Mouse (Mus musculus): ENCODE results near the gene Plek2. TPM values are rescaled to one million over a fixed set of nuclear protein-coding genes. Genes with fewer than 3 reads are reported as not detected.

The Plek2 gene
- 38.4 and 39.6 TPM in 2 replicates for polyA plus RNA-seq (2015; fragmentation: Nextera tagmentation; extraction: Ambion mirVana)

GRCm38 (mm10) chr12:78906707-78907162 is at the start of gene Plek2:
Gene Plek2, minus strand, starts transcription at chr12:78906964.
- ATAC-seq (ENCODE audit: low read depth), result peak; percentile 50

GRCm38 (mm10) chr12:78956405-78956804 is 49.6 kb upstream of the Plek2 start:
- Histone ChIP-seq H3K4me3 (ENCODE audit: low read depth, low read length) (no peak overlapping the region), H3K9me3 (replicated peaks; ENCODE audit: control insufficient read depth, low read length) (no peaks in the 10 kb centered on the region; the same call in 1 of the 2 replicates), H3K27ac (ENCODE audit: low read length) (no peak overlapping the region), H3K4me1 (ENCODE audit: control insufficient read depth, low read depth, low read length) (no peaks in the 10 kb centered on the region), H3K36me3 (ENCODE audit: control insufficient read depth, insufficient read depth) (no peaks in the 10 kb centered on the region), H3K4me2 (ENCODE audit: low read depth, low read length) (no peak overlapping the region), H3K27me3 (ENCODE audit: control insufficient read depth, insufficient read depth, low read depth, low read length) (no peaks in the 10 kb centered on the region), H3K9ac (ENCODE audit: low read depth, low read length) (no peak overlapping the region)
- 58% methylated on average over 4 of the region's 4 CpGs for WGBS (ENCODE audit: insufficient replicate concordance)
- ATAC-seq (ENCODE audit: low read depth), result no peak

More at GRCm38 (mm10) chr12:78906707-78907162, at the start of gene Plek2:
- H3K36me3 ChIP-seq (ENCODE audit: control insufficient read depth, insufficient read depth), result 0 out of 2 replicates have a peak, but pooled peaks cover 6% of the 10 kb centered on the region
- H3K9ac ChIP-seq (ENCODE audit: low read depth, low read length), result peak within 1 kb of the TSS; percentile 86
- H3K4me2 ChIP-seq (ENCODE audit: low read depth, low read length), result peak within 1 kb of the TSS; percentile 85
- peaks cover 2% of the 10 kb centered on the region; the same call in 1 of the 2 replicates for H3K9me3 ChIP-seq (replicated peaks; ENCODE audit: control insufficient read depth, low read length)
- peak within 1 kb of the TSS; percentile 81 for H3K4me3 ChIP-seq (ENCODE audit: low read depth, low read length)
- H3K27me3 ChIP-seq (ENCODE audit: control insufficient read depth, insufficient read depth, low read depth, low read length), result peaks cover 3% of the 10 kb centered on the region; the same call in 1 of the 2 replicates
- 4% methylated on average over 38 of the region's 38 CpGs for WGBS (ENCODE audit: insufficient replicate concordance)
- peaks cover 40% of the 10 kb centered on the region for H3K4me1 ChIP-seq (ENCODE audit: control insufficient read depth, low read depth, low read length)
- H3K27ac ChIP-seq (ENCODE audit: low read length), result peak within 1 kb of the TSS; percentile 59

- WGBS (ENCODE audit: insufficient replicate concordance), result 50% methylated on average over 3 of the region's 3 CpGs
- no peak overlapping the region for H3K9ac ChIP-seq (ENCODE audit: low read depth, low read length)
- no peak for ATAC-seq (ENCODE audit: low read depth)
- no peak overlapping the region for H3K4me2 ChIP-seq (ENCODE audit: low read depth, low read length)
- no peak overlapping the region for H3K27ac ChIP-seq (ENCODE audit: low read length)
- no peaks in the 10 kb centered on the region; the same call in 1 of the 2 replicates for H3K27me3 ChIP-seq (ENCODE audit: control insufficient read depth, insufficient read depth, low read depth, low read length)
- no peak overlapping the region for H3K4me3 ChIP-seq (ENCODE audit: low read depth, low read length)
- no peaks in the 10 kb centered on the region for H3K36me3 ChIP-seq (ENCODE audit: control insufficient read depth, insufficient read depth)
- H3K9me3 ChIP-seq (replicated peaks; ENCODE audit: control insufficient read depth, low read length), result no peaks in the 10 kb centered on the region; the same call in 1 of the 2 replicates
- H3K4me1 ChIP-seq (ENCODE audit: control insufficient read depth, low read depth, low read length), result no peaks in the 10 kb centered on the region
Observed at GRCm38 (mm10) chr12:78952484-78952883, 45.7 kb upstream of the Plek2 start.

- ATAC-seq (ENCODE audit: low read depth), result no peak
- no peak overlapping the region for H3K4me3 ChIP-seq (ENCODE audit: low read depth, low read length)
- no peaks in the 10 kb centered on the region; the same call in 1 of the 2 replicates for H3K9me3 ChIP-seq (replicated peaks; ENCODE audit: control insufficient read depth, low read length)
- H3K4me1 ChIP-seq (ENCODE audit: control insufficient read depth, low read depth, low read length), result no peaks in the 10 kb centered on the region
- no peak overlapping the region for H3K9ac ChIP-seq (ENCODE audit: low read depth, low read length)
- no peak overlapping the region for H3K27ac ChIP-seq (ENCODE audit: low read length)
- 55% methylated on average over 11 of the region's 11 CpGs for WGBS (ENCODE audit: insufficient replicate concordance)
- no peak overlapping the region for H3K4me2 ChIP-seq (ENCODE audit: low read depth, low read length)
- H3K27me3 ChIP-seq (ENCODE audit: control insufficient read depth, insufficient read depth, low read depth, low read length), result no peaks in the 10 kb centered on the region; the same call in 1 of the 2 replicates
- H3K36me3 ChIP-seq (ENCODE audit: control insufficient read depth, insufficient read depth), result no peaks in the 10 kb centered on the region
Observed at GRCm38 (mm10) chr12:78952053-78952452, 45.3 kb upstream of the Plek2 start.

GRCm38 (mm10) chr12:78947661-78948060 is 40.9 kb upstream of the Plek2 start:
- Histone ChIP-seq H3K4me3 (ENCODE audit: low read depth, low read length) (no peak overlapping the region), H3K27me3 (ENCODE audit: control insufficient read depth, insufficient read depth, low read depth, low read length) (peaks cover 14% of the 10 kb centered on the region), H3K4me1 (ENCODE audit: control insufficient read depth, low read depth, low read length) (no peaks in the 10 kb centered on the region), H3K36me3 (ENCODE audit: control insufficient read depth, insufficient read depth) (no peaks in the 10 kb centered on the region), H3K4me2 (ENCODE audit: low read depth, low read length) (no peak overlapping the region), H3K27ac (ENCODE audit: low read length) (no peak overlapping the region), H3K9ac (ENCODE audit: low read depth, low read length) (no peak overlapping the region), H3K9me3 (replicated peaks; ENCODE audit: control insufficient read depth, low read length) (no peaks in the 10 kb centered on the region)
- WGBS (ENCODE audit: insufficient replicate concordance), result 62% methylated on average over 5 of the region's 5 CpGs
- ATAC-seq (ENCODE audit: low read depth), result no peak

GRCm38 (mm10) chr12:78947161-78947560 is 40.4 kb upstream of the Plek2 start:
- ATAC-seq (ENCODE audit: low read depth), result no peak
- H3K27me3 ChIP-seq (ENCODE audit: control insufficient read depth, insufficient read depth, low read depth, low read length), result peaks cover 15% of the 10 kb centered on the region
- no peaks in the 10 kb centered on the region for H3K4me1 ChIP-seq (ENCODE audit: control insufficient read depth, low read depth, low read length)
- WGBS (ENCODE audit: insufficient replicate concordance), result 51% methylated on average over 6 of the region's 6 CpGs
- H3K9ac ChIP-seq (ENCODE audit: low read depth, low read length), result no peak overlapping the region
- H3K27ac ChIP-seq (ENCODE audit: low read length), result no peak overlapping the region
- H3K9me3 ChIP-seq (replicated peaks; ENCODE audit: control insufficient read depth, low read length), result no peaks in the 10 kb centered on the region
- H3K4me2 ChIP-seq (ENCODE audit: low read depth, low read length), result no peak overlapping the region
- H3K4me3 ChIP-seq (ENCODE audit: low read depth, low read length), result no peak overlapping the region
- no peaks in the 10 kb centered on the region for H3K36me3 ChIP-seq (ENCODE audit: control insufficient read depth, insufficient read depth)

- Histone ChIP-seq H3K9ac (ENCODE audit: low read depth, low read length) (no peak overlapping the region), H3K27ac (ENCODE audit: low read length) (no peak overlapping the region), H3K4me3 (ENCODE audit: low read depth, low read length) (no peak overlapping the region), H3K4me2 (ENCODE audit: low read depth, low read length) (no peak overlapping the region), H3K9me3 (replicated peaks; ENCODE audit: control insufficient read depth, low read length) (no peaks in the 10 kb centered on the region), H3K4me1 (ENCODE audit: control insufficient read depth, low read depth, low read length) (no peaks in the 10 kb centered on the region), H3K27me3 (ENCODE audit: control insufficient read depth, insufficient read depth, low read depth, low read length) (peaks cover 27% of the 10 kb centered on the region), H3K36me3 (ENCODE audit: control insufficient read depth, insufficient read depth) (no peaks in the 10 kb centered on the region)
- 73% methylated on average over 6 of the region's 6 CpGs for WGBS (ENCODE audit: insufficient replicate concordance)
- ATAC-seq (ENCODE audit: low read depth), result no peak
Observed at GRCm38 (mm10) chr12:78942931-78943330, 36.2 kb upstream of the Plek2 start.

GRCm38 (mm10) chr12:78940081-78940480 is 33.3 kb upstream of the Plek2 start:
- no peak overlapping the region for H3K4me2 ChIP-seq (ENCODE audit: low read depth, low read length)
- peaks cover 33% of the 10 kb centered on the region for H3K27me3 ChIP-seq (ENCODE audit: control insufficient read depth, insufficient read depth, low read depth, low read length)
- no peak for ATAC-seq (ENCODE audit: low read depth)
- H3K27ac ChIP-seq (ENCODE audit: low read length), result no peak overlapping the region
- H3K9ac ChIP-seq (ENCODE audit: low read depth, low read length), result no peak overlapping the region
- H3K36me3 ChIP-seq (ENCODE audit: control insufficient read depth, insufficient read depth), result no peaks in the 10 kb centered on the region
- no peaks in the 10 kb centered on the region for H3K9me3 ChIP-seq (replicated peaks; ENCODE audit: control insufficient read depth, low read length)
- H3K4me3 ChIP-seq (ENCODE audit: low read depth, low read length), result no peak overlapping the region
- WGBS (ENCODE audit: insufficient replicate concordance), result 70% methylated on average over 5 of the region's 5 CpGs
- no peaks in the 10 kb centered on the region for H3K4me1 ChIP-seq (ENCODE audit: control insufficient read depth, low read depth, low read length)

GRCm38 (mm10) chr12:78939393-78940037 is 32.8 kb upstream of the Plek2 start:
- H3K9me3 ChIP-seq (replicated peaks; ENCODE audit: control insufficient read depth, low read length), result no peaks in the 10 kb centered on the region
- WGBS (ENCODE audit: insufficient replicate concordance), result 58% methylated on average over 7 of the region's 7 CpGs

More at GRCm38 (mm10) chr12:78939393-78940037, 32.8 kb upstream of the Plek2 start:
- Histone ChIP-seq H3K27ac (ENCODE audit: low read length) (no peak overlapping the region), H3K4me2 (ENCODE audit: low read depth, low read length) (no peak overlapping the region), H3K4me1 (ENCODE audit: control insufficient read depth, low read depth, low read length) (no peaks in the 10 kb centered on the region), H3K4me3 (ENCODE audit: low read depth, low read length) (no peak overlapping the region), H3K9ac (ENCODE audit: low read depth, low read length) (no peak overlapping the region), H3K27me3 (ENCODE audit: control insufficient read depth, insufficient read depth, low read depth, low read length) (peaks cover 28% of the 10 kb centered on the region), H3K36me3 (ENCODE audit: control insufficient read depth, insufficient read depth) (no peaks in the 10 kb centered on the region)
- ATAC-seq (ENCODE audit: low read depth), result no peak

Measured in liver, embryonic 16.5 days (tissue).